Mouse (Mus musculus): Measurements from ENCODE around the gene Jph4.

DNA sequence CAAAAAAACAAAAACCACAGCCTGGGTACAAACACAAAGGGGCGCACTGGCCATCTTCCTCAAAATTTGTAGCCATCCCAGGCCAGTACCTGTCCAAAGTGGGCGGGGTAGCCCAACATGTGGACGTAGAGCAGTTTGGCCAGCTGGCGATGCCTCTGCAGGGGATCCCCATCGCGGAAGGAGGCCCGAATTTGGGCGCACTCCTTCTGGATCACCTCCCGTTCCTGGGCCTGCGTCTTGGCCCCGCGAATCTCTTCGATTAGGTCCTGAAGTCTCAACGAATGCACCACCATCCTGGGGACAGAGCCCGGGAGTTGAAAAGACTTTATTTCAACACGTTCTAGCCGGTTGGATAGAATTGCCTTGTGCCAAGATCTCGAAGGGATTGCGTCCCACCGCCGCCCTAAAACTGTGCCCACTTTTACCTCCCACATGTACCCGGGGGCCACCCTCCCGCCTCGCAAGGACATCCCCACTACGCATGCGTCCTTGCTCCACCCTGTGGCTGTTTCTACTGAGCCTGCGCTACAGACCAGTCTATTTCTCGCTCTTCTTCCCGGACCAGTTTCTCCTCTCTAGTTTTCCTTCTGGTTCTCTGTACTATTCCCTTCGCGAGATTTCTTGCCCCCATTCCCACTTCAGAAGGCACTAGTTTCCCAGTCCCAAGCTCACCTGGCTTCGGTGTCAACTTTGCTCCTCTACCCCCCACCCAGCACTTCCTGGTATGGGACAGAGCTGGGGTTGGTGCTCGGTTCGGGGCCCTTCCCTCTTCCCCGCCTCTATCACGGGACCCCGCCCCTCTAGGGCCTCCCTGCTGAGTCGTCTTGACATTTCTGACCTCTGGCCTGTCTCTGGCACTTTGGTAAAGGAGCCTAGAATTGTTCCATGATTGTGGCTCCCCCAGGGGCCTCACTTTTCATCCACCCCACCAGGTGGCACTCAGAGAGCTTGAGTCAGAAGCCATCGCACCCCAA is 10.6 kb downstream of the Jph4 start, which contains the start of gene Ap1g2:
- peak; percentile 63; the same call in 1 of the 2 replicates for TF ChIP-seq POLR2A (IDR thresholded peaks at IDR 0.05; ENCODE audit: control insufficient read depth, low read depth, low read length)
- TF ChIP-seq CTCF (IDR thresholded peaks at IDR 0.05; ENCODE audit: control insufficient read depth, insufficient read depth, insufficient replicate concordance, low read depth, low read length) = no peak

Measured in testis, adult 2 months (tissue).